Mouse (Mus musculus) MN1 (cell line): ENCODE measurements around the gene Rps6kl1.
A peak's percentile ranks its signal among the peaks of the same experiment; 100 is the strongest.

ENCODE experiments used
- DNase-seq: peaks from one replicate; pipeline ENCODE4 v3.0.0-alpha.2; 2016; ENCODE audit warnings: low spot score

Rps6kl1 gene

GRCm38 (mm10) chr12:85141096-85141495, 10.0 kb downstream of the Rps6kl1 start:
- DNase-seq: no peak

- no peak for DNase-seq
Measured at GRCm38 (mm10) chr12:85140036-85140701, 10.9 kb downstream of the Rps6kl1 start.

GRCm38 (mm10) chr12:85136627-85137026, 14.4 kb downstream of the Rps6kl1 start:
- no peak for DNase-seq

- DNase-seq: no peak
Measured at GRCm38 (mm10) chr12:85135513-85136470, 15.3 kb downstream of the Rps6kl1 start.

GRCm38 (mm10) chr12:85134043-85134794, 16.8 kb downstream of the Rps6kl1 start:
- DNase-seq: no peak

GRCm38 (mm10) chr12:85131361-85131760, 19.7 kb downstream of the Rps6kl1 start:
- no peak for DNase-seq

- no peak for DNase-seq
Measured at GRCm38 (mm10) chr12:85129426-85129978, 21.6 kb downstream of the Rps6kl1 start.

- DNase-seq: peak; percentile 64
Measured at GRCm38 (mm10) chr12:85126986-85127603, 24.0 kb downstream of the Rps6kl1 start.

GRCm38 (mm10) chr12:85124751-85125150, 26.3 kb downstream of the Rps6kl1 start:
- no peak for DNase-seq

GRCm38 (mm10) chr12:85123645-85124044, 27.4 kb downstream of the Rps6kl1 start:
- DNase-seq: no peak

- DNase-seq: no peak
Measured at GRCm38 (mm10) chr12:85123108-85123530, 27.9 kb downstream of the Rps6kl1 start.

- peak; percentile 39 for DNase-seq
Measured at GRCm38 (mm10) chr12:85121806-85122459, 29.1 kb downstream of the Rps6kl1 start.

- DNase-seq: no peak
Measured at GRCm38 (mm10) chr12:85115678-85116077, 35.4 kb downstream of the Rps6kl1 start.

- no peak for DNase-seq
Measured at GRCm38 (mm10) chr12:85113917-85114316, 37.1 kb downstream of the Rps6kl1 start.

GRCm38 (mm10) chr12:85113337-85113736, 37.7 kb downstream of the Rps6kl1 start:
- DNase-seq: no peak

GRCm38 (mm10) chr12:85112550-85113251, 38.4 kb downstream of the Rps6kl1 start:
- DNase-seq: no peak

GRCm38 (mm10) chr12:85110698-85111592, 40.1 kb downstream of the Rps6kl1 start, which contains the start of the genes Prox2 and Dlst:
Gene Prox2, minus strand, starts transcription at chr12:85110759.
Gene Dlst, plus strand, starts transcription at chr12:85110833.
- DNase-seq: peak; percentile 93

- DNase-seq: no peak
Measured at GRCm38 (mm10) chr12:85110011-85110697, 40.9 kb downstream of the Rps6kl1 start.

GRCm38 (mm10) chr12:85109426-85109825, 41.6 kb downstream of the Rps6kl1 start:
- DNase-seq: no peak
